Mouse (Mus musculus) stomach, embryonic 14.5 days (tissue): ENCODE data around the gene Snip1. TPM values are rescaled to one million over a fixed set of nuclear protein-coding genes. Genes with fewer than 3 reads are reported as not detected.

Source experiments
- ATAC-seq: fragments of 200-750 bp; cut with Nextera tagmentation; 2 replicates; pipeline ENCODE4 v1.8.0; 2017; ENCODE audit warnings: low read depth, moderate TSS enrichment; ENCODE audit not compliant: insufficient number of reproducible peaks, insufficient read depth, low FRiP score
- H3K27ac ChIP-seq: fragments of 300-500 bp; sonication (generic); 2 replicates; pipeline ENCODE4 v1.5.1; 2014; ENCODE audit warnings: mild to moderate bottlenecking, low read length, moderate library complexity, mixed read lengths
- H3K27me3 ChIP-seq: fragments of 300-500 bp; sonication (generic); 2 replicates; pipeline ENCODE4 v1.6.1; 2014; ENCODE audit warnings: low read length, control low read depth, mixed read lengths; ENCODE audit not compliant: control insufficient read depth, insufficient read depth
- H3K36me3 ChIP-seq: fragments of 300-500 bp; sonication (generic); 2 replicates; pipeline ENCODE4 v1.6.1; 2014; ENCODE audit warnings: mild to moderate bottlenecking, control low read depth, low read length, moderate library complexity, mixed read lengths; ENCODE audit not compliant: control insufficient read depth, insufficient read depth
- H3K4me1 ChIP-seq: fragments of 300-500 bp; sonication (generic); 2 replicates; pipeline ENCODE4 v1.6.1; 2014; ENCODE audit warnings: low read length, control low read depth, mixed read lengths; ENCODE audit not compliant: control insufficient read depth, insufficient read depth
- H3K4me2 ChIP-seq: fragments of 300-500 bp; sonication (generic); replicated peaks from 2 replicates; pipeline ENCODE4 v1.6.1; 2014; ENCODE audit warnings: low read depth, low read length, control low read depth
- H3K4me3 ChIP-seq: fragments of 300-500 bp; sonication (generic); 2 replicates; pipeline ENCODE4 v1.5.1; 2014; ENCODE audit warnings: low read depth, low read length, control low read depth
- H3K9ac ChIP-seq: fragments of 300-500 bp; sonication (generic); replicated peaks from 2 replicates; pipeline ENCODE4 v1.6.1; 2014; ENCODE audit warnings: low read depth, mild to moderate bottlenecking, control low read depth, low read length, moderate library complexity, mixed read lengths
- H3K9me3 ChIP-seq: fragments of 300-500 bp; sonication (generic); 2 replicates; pipeline ENCODE4 v1.6.1; 2016; ENCODE audit warnings: low read depth, low read length, control low read depth; ENCODE audit not compliant: control insufficient read depth
- WGBS: fragments of 180-500 bp; shearing (Covaris S2); extraction: QIAGEN DNeasy Blood & Tissue Kit; methylation state at CpG from one replicate; pipeline ENCODE4 v1.1.7; 2014; 5-methylcytosine and 5-hydroxymethylcytosine counted together
- polyA plus RNA-seq: library from polyadenylated mRNA; unstranded; fragments of >200 nt; fragmentation: Nextera tagmentation; extraction: Ambion mirVana; gene quantifications from 2 replicates; pipeline ENCODE4 v1.2.1, GENCODE M21; 2014

Snip1 gene
- polyA plus RNA-seq = 27.7 and 30.1 TPM in 2 replicates

DNA sequence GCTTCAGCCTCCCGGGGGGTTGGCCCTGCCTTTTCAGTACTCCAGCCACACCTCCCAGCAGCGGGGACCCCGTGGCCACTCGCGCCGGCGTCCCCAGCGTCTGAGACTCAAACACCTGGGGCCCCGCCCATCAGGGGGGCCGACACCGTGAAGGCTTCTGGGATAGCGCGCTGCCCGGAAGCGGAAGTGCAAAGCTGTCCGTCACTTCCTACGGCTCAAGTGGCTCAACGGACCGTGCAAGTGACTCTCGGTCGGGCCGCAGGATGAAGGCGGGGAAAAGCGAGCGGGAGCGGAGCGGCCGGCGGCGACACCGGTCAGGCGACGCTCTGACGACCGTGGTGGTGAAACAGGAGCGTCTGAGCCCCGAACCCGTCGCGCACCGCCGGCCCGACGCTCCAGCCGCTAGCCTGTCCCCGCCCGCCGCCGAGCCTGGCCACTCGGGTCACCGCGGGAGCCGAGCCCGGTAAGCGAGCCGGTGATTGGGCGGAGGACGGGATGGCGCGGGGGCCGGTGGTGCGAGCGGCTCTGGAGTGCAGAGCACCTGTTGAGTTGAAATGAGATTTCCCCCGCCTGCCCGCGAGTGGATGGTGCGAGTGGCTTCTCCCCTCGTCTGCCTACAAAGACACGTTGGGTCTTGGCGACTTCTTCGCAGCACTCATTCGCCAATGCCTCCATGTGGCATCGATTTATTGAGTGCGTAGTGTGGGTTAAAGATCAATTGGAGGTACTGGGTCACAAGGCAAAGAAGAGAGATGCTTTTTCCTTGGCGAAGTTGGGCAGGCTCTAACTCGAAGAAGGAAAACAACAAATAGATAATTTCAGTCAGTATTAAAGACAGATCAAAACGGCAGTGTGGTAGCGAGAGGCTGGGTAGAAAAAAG lies at the start of gene Snip1:
Gene Snip1, plus strand, starts transcription at position 183 of the 881 bp plus-strand sequence.
- Histone ChIP-seq H3K4me3 (peak within 1 kb of the TSS; percentile 87), H3K36me3 (peaks cover 27% of the 10 kb centered on the region), H3K27me3 (no peaks in the 10 kb centered on the region), H3K4me1 (peaks cover 7% of the 10 kb centered on the region), H3K4me2 (peak within 1 kb of the TSS; percentile 88), H3K9ac (peak within 1 kb of the TSS; percentile 81), H3K27ac (no peak within 1 kb of the TSS), H3K9me3 (no peaks in the 10 kb centered on the region)
- under 1% methylated on average over 78 of the region's 78 CpGs for WGBS
- ATAC-seq = peak; percentile 93

DNA sequence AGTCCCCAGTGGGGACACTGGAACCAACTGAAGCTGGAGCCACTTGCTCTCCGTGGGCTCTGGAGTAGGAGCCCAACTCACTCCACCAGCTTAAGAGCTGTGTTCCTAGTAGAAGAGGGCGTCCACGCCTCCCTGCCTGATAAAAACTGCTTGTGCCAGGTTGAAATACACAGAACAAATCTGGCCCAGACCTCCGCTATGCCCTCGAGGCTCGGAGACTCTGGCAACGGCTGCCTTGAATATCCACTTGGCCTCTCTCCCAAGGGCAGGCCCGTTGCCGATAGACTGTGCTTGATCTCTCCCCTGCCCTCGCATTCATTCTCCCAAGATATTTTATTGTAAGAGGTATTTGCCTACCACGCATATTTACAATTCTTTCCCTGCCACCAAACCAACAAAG lies 49.0 kb upstream of the Snip1 start:
- Histone ChIP-seq H3K27me3 (no peaks in the 10 kb centered on the region), H3K4me1 (no peaks in the 10 kb centered on the region), H3K36me3 (no peaks in the 10 kb centered on the region), H3K27ac (no peak overlapping the region), H3K9me3 (no peaks in the 10 kb centered on the region), H3K4me2 (no peak overlapping the region), H3K4me3 (no peak overlapping the region), H3K9ac (no peak overlapping the region)
- no peak for ATAC-seq
- 66% methylated on average over 11 of the region's 11 CpGs for WGBS

DNA sequence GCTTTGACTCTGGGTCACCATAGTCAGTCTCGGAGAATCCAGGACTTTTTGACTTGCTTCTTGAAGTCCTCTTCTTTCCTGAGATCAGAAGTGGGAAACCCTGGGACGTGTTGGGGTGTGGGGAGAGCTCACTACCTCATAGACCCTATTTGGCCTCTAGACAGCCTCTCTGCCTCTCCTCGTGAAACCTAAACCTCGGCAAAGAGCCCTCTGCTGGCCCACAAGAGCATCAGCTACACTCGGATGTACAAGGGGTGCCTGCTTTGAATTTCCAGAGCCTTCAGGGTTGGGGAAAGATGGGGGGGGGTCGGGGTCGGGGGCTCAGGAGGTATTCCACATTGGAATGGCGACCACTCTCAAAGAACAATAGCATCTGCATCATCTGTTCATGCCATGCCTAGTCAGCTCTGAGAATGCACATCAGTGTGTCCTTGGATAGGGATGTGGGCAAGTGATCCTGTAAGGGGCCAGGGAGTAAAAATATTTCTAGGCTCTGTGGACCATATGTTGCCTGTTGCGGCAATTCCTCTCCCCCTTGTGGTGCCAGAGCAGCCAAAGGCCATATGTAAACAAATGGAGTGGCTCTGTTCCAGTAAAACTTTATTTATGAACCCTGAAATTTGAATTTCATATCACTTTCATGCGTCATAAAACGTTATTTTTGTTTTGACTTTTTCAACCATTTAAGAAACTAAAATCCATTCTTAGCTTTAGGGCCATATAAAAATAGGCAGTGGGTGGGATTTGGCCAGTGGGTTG lies 45.5 kb upstream of the Snip1 start:
- Histone ChIP-seq H3K9me3 (no peaks in the 10 kb centered on the region), H3K4me3 (no peak overlapping the region), H3K27ac (no peak overlapping the region), H3K9ac (no peak overlapping the region), H3K27me3 (no peaks in the 10 kb centered on the region), H3K4me2 (no peak overlapping the region), H3K36me3 (no peaks in the 10 kb centered on the region), H3K4me1 (no peaks in the 10 kb centered on the region)
- 35% methylated on average over 11 of the region's 11 CpGs for WGBS
- ATAC-seq = no peak

DNA sequence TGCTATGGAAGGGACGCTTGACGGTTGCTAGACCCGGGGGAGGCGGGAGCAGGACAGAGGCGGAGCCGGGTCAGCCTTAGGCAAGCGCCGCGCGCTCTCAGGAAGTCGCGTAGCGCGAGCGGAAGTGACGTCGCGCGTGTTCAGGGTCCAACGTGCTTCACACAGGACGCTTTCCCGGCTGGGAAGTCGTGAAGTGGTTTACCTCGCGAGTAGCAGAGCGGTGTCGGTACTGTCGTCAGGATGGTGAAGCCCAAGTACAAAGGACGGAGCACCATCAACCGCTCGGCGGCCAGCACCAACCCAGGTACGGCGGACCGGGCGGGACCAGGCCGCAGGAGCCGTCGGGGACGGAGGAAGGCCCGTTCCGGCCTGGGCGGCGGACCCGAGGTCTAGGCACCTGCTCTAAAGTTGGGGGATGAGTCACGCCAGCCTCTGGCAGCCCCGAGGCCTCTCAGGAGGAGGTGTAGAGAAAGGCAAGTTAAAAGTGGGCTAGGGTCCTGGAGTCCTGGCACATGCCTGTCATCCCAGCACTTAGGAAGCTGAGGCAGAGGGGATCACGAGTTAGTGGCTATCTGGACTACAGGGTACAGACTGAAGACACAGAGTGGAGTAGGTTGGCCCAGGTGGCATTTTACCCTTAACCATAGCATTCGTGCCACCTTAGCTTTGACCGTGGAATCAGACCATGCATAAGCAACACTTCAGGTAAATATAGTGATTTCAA lies 36.4 kb upstream of the Snip1 start:
- ATAC-seq = peak; percentile 99

DNA sequence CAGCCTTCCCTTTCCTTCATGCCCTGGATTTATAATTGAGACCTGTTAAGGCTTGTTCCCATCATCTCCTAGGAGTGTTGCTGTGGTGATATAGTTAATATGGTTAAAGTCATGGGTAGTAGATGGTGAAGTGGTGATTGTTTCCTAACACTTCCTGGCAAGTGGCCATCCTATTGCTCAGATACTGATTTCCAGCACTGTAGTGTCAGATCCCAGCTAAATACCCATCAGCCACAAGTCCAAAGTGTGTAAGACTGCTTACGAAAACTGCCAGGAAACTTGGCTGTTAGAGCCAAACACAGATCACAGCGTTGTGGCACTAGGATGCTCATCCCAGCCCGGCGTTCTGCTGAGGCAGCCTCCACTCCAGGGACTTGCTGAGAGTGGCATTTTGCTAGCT lies 32.1 kb upstream of the Snip1 start:
- Histone ChIP-seq H3K4me2 (no peak overlapping the region), H3K9me3 (no peaks in the 10 kb centered on the region), H3K4me3 (no peak overlapping the region), H3K27me3 (no peaks in the 10 kb centered on the region), H3K9ac (no peak overlapping the region), H3K27ac (no peak overlapping the region), H3K36me3 (peaks cover 26% of the 10 kb centered on the region; the same call in 1 of the 2 replicates), H3K4me1 (peaks cover 9% of the 10 kb centered on the region)
- WGBS = 87% methylated on average over 4 of the region's 4 CpGs
- ATAC-seq = no peak

More for the DNA sequence above, 36.4 kb upstream of the Snip1 start:
- Histone ChIP-seq H3K4me3 (peak overlapping the region; percentile 99), H3K36me3 (peaks cover 2% of the 10 kb centered on the region; the same call in 1 of the 2 replicates), H3K27me3 (no peaks in the 10 kb centered on the region), H3K27ac (no peak overlapping the region), H3K9ac (peak overlapping the region; percentile 92), H3K4me1 (peaks cover 9% of the 10 kb centered on the region), H3K9me3 (no peaks in the 10 kb centered on the region), H3K4me2 (peak overlapping the region; percentile 94)
- 1% methylated on average over 50 of the region's 50 CpGs for WGBS

DNA sequence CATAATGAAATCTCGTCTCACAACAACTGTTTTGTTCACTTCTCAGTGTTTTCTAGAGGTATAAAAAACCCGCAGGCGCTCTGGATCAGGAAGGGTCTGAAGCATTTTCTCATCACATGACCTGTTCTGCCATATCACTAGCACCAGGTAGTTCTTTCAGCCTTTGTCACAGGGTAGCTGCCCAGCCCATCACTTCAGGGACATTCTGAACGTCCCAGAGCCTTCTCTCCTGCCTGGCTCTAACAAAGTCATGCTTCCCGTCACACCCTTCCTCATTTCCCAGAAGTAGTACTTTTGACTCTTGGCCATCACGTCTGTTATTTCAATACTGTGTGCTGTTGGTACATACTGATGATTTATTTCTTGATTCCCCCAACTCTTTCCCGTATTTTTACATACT lies 22.0 kb upstream of the Snip1 start:
- H3K4me1 ChIP-seq = no peaks in the 10 kb centered on the region
- no peak overlapping the region for H3K4me3 ChIP-seq
- no peaks in the 10 kb centered on the region for H3K27me3 ChIP-seq
- no peak overlapping the region for H3K4me2 ChIP-seq
- H3K9me3 ChIP-seq = no peaks in the 10 kb centered on the region
- H3K9ac ChIP-seq = no peak overlapping the region
- 84% methylated on average over 7 of the region's 7 CpGs for WGBS
- ATAC-seq = no peak
- no peak overlapping the region for H3K27ac ChIP-seq
- H3K36me3 ChIP-seq = peaks cover 80% of the 10 kb centered on the region

DNA sequence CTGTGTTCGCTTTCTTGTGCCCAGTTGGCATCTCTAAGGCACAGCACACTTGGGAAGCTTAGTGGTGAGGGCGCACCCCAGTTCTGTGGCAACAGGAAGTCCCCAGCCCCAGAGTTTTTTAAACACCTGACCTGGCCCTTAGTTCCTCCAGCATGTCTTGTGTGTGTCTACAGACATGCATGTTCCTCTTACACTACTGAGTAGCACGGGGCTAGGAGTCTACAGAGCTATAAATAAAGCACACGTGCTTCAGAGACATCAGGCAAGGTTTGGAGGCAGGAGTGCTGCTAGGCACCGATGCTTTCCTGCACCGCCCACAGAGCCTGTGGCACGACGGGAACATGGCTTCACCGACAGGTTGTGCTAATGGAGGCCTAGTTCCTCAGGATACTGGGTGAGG lies 11.1 kb upstream of the Snip1 start:
- H3K9me3 ChIP-seq = no peaks in the 10 kb centered on the region
- H3K4me1 ChIP-seq = no peaks in the 10 kb centered on the region
- H3K4me2 ChIP-seq = no peak overlapping the region
- H3K27me3 ChIP-seq = no peaks in the 10 kb centered on the region
- peaks cover 46% of the 10 kb centered on the region for H3K36me3 ChIP-seq
- no peak overlapping the region for H3K4me3 ChIP-seq
- 89% methylated on average over 9 of the region's 9 CpGs for WGBS
- ATAC-seq = no peak
- H3K9ac ChIP-seq = no peak overlapping the region
- H3K27ac ChIP-seq = no peak overlapping the region

DNA sequence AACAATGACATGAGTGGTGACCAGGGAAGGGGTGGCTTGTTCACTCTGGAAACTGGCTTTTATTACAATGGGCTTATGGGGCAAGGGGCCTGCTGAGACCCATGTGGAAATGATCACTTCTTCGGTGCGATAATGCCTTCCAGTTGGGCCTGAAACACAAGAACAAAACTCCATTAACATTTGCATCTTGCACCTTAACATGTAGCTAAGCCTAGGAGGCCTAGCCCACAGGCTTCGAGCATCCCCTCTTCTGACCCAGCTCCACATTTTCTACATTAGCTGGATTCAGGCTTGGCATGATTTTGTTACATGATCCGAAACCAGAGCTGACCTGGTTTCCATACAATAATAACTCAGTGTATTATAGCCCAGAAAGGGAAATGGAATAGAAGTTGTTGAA lies 10.0 kb upstream of the Snip1 start:
- H3K27me3 ChIP-seq = no peaks in the 10 kb centered on the region
- no peaks in the 10 kb centered on the region for H3K4me1 ChIP-seq
- peaks cover 40% of the 10 kb centered on the region for H3K36me3 ChIP-seq
- H3K4me2 ChIP-seq = no peak overlapping the region
- no peaks in the 10 kb centered on the region for H3K9me3 ChIP-seq
- WGBS = 89% methylated on average over 4 of the region's 4 CpGs
- no peak overlapping the region for H3K27ac ChIP-seq
- no peak for ATAC-seq
- no peak overlapping the region for H3K4me3 ChIP-seq
- no peak overlapping the region for H3K9ac ChIP-seq
